Mouse (Mus musculus) stomach, postnatal 0 days (tissue): ENCODE data around the gene Farp2. TPM values are rescaled to one million over a fixed set of nuclear protein-coding genes. Genes with fewer than 3 reads are reported as not detected.

Source experiments
- ATAC-seq: fragments of 200-750 bp; cut with Nextera tagmentation; 2 replicates; pipeline ENCODE4 v1.8.0; 2017; ENCODE audit not compliant: low FRiP score, low TSS enrichment
- DNase-seq: peaks from one replicate; pipeline ENCODE4 v3.0.0-alpha.2; 2016; ENCODE audit warnings: low spot score
- H3K27ac ChIP-seq: fragments of 300-500 bp; sonication (generic); replicated peaks from 2 replicates; pipeline ENCODE4 v1.5.1; 2014; ENCODE audit warnings: mild to moderate bottlenecking, control low read depth
- H3K27me3 ChIP-seq: fragments of 300-500 bp; sonication (generic); 2 replicates; pipeline ENCODE4 v1.6.1; 2014; ENCODE audit warnings: low read length; ENCODE audit not compliant: control insufficient read depth, insufficient read depth
- H3K36me3 ChIP-seq: fragments of 300-500 bp; sonication (generic); 2 replicates; pipeline ENCODE4 v1.6.1; 2014; ENCODE audit warnings: low read length, mixed read lengths; ENCODE audit not compliant: control insufficient read depth, insufficient read depth
- H3K4me1 ChIP-seq: fragments of 300-500 bp; sonication (generic); replicated peaks from 2 replicates; pipeline ENCODE4 v1.6.1; 2014; ENCODE audit warnings: antibody characterized with exemption; ENCODE audit not compliant: control insufficient read depth, insufficient read depth
- H3K4me2 ChIP-seq: fragments of 300-500 bp; sonication (generic); replicated peaks from 2 replicates; pipeline ENCODE4 v1.6.1; 2014; ENCODE audit warnings: low read depth, mild to moderate bottlenecking, control low read depth, moderate library complexity
- H3K4me3 ChIP-seq: fragments of 300-500 bp; sonication (generic); 2 replicates; pipeline ENCODE4 v1.5.1; 2014; ENCODE audit warnings: low read depth, low read length, control low read depth
- H3K9ac ChIP-seq: fragments of 300-500 bp; sonication (generic); 2 replicates; pipeline ENCODE4 v1.6.1; 2014; ENCODE audit warnings: mild to moderate bottlenecking, low read length, control low read depth, mixed read lengths
- H3K9me3 ChIP-seq: fragments of 300-500 bp; sonication (generic); 2 replicates; pipeline ENCODE4 v1.6.1; 2016; ENCODE audit warnings: low read length; ENCODE audit not compliant: control insufficient read depth
- CTCF ChIP-seq: IDR thresholded peaks from 2 replicates; pipeline ENCODE4 v1.5.1; 2016; ENCODE audit warnings: antibody characterized with exemption, low read depth, mild to moderate bottlenecking, moderate library complexity
- EP300 ChIP-seq: optimal IDR thresholded peaks from 2 replicates; pipeline ENCODE3; 2016; ENCODE audit warnings: antibody characterized with exemption
- WGBS: fragments of 180-500 bp; shearing (Covaris S2); extraction: QIAGEN DNeasy Blood & Tissue Kit; methylation state at CpG from one replicate; pipeline ENCODE4 v1.1.7; 2014; 5-methylcytosine and 5-hydroxymethylcytosine counted together
- polyA plus RNA-seq: library from polyadenylated mRNA; unstranded; fragments of >200 nt; fragmentation: Nextera tagmentation; extraction: Ambion mirVana; gene quantifications from 2 replicates; pipeline ENCODE4 v1.2.1, GENCODE M21; 2015

Gene Farp2
- 2.9 and 3.0 TPM in 2 replicates for polyA plus RNA-seq

DNA sequence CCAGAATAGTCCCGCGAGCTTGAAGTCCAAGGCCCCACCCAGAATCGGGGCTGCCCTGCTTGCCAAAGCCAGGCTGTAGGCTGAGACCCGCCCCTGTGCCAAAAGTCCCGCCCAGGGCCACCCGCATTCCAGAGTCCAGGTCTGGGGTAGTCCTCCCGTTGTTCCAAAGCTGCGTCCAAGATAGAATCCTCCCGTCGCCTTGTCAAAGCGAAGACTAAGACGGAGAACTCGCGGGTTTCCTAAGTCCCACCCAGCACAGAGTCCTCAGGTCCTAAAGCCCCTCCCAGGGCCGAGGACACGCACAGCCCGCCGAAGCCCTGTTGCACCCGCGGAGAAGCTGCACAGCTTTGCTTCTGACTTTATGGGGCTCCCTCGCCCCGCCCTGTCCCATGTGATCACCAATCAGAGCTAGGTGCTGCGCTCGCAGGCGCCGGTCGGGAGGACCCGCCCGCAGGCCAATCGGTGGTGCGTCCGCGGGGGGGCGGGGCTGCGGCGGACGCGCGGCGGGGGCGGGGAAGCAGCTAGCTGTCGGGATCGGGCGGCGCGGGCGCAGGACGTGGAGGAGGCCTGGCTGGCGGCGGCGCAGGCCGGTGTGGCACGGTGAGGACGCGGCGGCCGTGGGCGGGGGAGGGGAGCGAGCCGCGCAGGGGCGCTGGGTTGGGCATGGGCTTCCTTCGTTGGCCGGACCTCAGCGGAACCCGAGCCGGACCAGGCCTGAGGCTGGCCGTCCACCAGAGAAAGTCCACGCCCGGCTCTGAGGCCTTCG lies at the start of gene Farp2:
Farp2 (plus strand) TSS at position 495 of the 766 bp plus-strand sequence.
- Histone ChIP-seq H3K27me3 (no peaks in the 10 kb centered on the region), H3K9me3 (no peaks in the 10 kb centered on the region), H3K36me3 (no peaks in the 10 kb centered on the region; the same call in none of the 2 replicates), H3K4me2 (peak within 1 kb of the TSS; percentile 81), H3K9ac (peak within 1 kb of the TSS; percentile 80), H3K4me1 (peaks cover 3% of the 10 kb centered on the region; the same call in 1 of the 2 replicates), H3K4me3 (peak within 1 kb of the TSS; percentile 70), H3K27ac (peak within 1 kb of the TSS; percentile 86)
- DNase-seq (peak; percentile 98), ATAC-seq (peak; percentile 99)
- TF ChIP-seq CTCF (peak; percentile 10; the same call in 1 of the 2 replicates), EP300 (no peak)
- WGBS = under 1% methylated on average over 60 of the region's 71 CpGs

DNA sequence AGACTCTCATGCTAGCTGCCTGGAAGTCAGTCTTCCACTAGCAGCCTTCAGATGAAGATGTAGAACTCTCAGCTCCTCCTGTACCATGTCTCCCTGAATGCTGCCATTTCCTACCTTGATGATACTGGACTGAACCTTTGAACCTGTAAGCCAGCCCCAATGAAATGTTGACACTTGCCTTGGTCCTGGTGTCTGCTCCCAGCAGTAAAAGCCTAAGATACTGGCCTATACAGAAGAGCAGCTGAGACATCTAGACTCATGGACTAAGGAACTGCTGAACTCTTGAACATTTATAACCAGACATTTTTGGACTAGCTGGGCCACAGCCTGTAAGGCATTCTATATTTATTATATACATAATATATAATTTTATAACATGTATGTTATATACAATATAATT lies 46.8 kb upstream of the Farp2 start:
- H3K27ac ChIP-seq = no peak overlapping the region
- no peaks in the 10 kb centered on the region for H3K27me3 ChIP-seq
- no peaks in the 10 kb centered on the region for H3K4me1 ChIP-seq
- H3K4me2 ChIP-seq = no peak overlapping the region
- no peak overlapping the region for H3K4me3 ChIP-seq
- no peak for ATAC-seq
- H3K9ac ChIP-seq = no peak overlapping the region
- no peaks in the 10 kb centered on the region for H3K36me3 ChIP-seq
- H3K9me3 ChIP-seq = no peaks in the 10 kb centered on the region
- DNase-seq = no peak
- TF ChIP-seq EP300 = no peak
- TF ChIP-seq CTCF = no peak

DNA sequence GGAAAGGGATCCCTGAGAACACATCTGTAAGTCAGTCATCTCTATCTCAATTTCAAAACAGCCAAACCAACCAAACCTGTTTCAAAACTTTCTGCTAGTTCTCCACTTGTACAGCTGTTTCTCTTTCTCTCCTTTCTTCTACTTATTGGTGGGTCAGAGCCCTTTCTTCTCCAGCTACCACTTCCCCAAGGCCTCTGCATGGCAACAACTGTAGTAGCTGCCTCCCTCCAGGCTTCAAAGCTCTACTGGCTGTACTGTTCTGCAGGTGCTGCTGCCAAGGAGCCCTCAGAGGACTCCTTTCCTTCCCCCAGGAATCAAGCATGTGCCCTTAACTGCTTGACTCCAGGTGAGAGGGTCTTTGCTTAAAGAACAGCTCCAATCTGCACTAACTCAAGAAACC lies 46.1 kb upstream of the Farp2 start:
- no peaks in the 10 kb centered on the region for H3K36me3 ChIP-seq
- no peaks in the 10 kb centered on the region for H3K27me3 ChIP-seq
- TF ChIP-seq EP300 (no peak), CTCF (no peak)
- no peak overlapping the region for H3K27ac ChIP-seq
- no peaks in the 10 kb centered on the region for H3K9me3 ChIP-seq
- H3K4me2 ChIP-seq = no peak overlapping the region
- no peak for DNase-seq
- no peak overlapping the region for H3K4me3 ChIP-seq
- ATAC-seq = no peak
- no peak overlapping the region for H3K9ac ChIP-seq
- H3K4me1 ChIP-seq = no peaks in the 10 kb centered on the region

DNA sequence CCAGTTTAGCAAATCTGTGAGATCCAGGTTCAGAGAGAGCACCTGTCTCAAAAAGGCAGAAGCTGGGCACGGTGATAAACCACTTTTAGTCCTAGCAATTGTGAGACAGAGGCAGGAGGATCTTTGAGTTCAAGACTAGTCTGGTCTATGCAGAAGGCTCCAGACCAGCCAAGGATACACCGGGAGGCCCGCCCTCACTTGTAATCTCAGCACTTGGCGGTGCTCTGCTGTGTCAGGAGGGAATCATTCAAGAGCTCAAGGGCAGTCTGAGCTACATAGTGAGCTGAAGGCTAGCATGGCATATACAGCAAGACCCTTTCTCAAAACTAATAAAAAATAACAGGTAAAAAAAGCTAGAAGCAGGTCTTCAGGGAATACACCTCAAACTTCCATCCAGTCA lies 43.3 kb upstream of the Farp2 start:
- DNase-seq (no peak), ATAC-seq (no peak)
- Histone ChIP-seq H3K27ac (no peak overlapping the region), H3K9ac (no peak overlapping the region), H3K27me3 (no peaks in the 10 kb centered on the region), H3K36me3 (no peaks in the 10 kb centered on the region), H3K9me3 (no peaks in the 10 kb centered on the region), H3K4me2 (no peak overlapping the region), H3K4me1 (no peaks in the 10 kb centered on the region), H3K4me3 (no peak overlapping the region)
- no peak for TF ChIP-seq EP300
- TF ChIP-seq CTCF = no peak
- 81% methylated on average over 4 of the region's 4 CpGs for WGBS

DNA sequence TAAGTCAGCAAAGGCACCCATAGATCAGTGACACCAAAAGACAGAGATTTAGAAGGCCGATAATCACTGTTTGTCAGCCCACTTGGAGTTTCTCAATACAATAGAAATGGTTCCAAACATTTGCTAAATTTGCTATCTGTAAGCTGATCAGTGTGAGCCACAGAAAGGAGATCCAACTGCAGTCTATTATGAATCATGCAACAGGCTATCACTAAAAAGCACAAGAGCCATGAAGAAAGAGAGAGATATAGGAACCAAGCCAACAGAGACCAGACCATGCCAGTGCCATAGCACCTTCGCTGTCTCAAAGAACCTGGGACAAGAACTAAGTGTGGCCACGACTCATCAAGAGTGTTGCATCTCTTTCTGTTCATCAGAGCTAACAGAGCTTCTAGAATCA lies 36.2 kb upstream of the Farp2 start:
- DNase-seq (no peak), ATAC-seq (no peak)
- no peak overlapping the region for H3K27ac ChIP-seq
- no peak overlapping the region for H3K9ac ChIP-seq
- no peak overlapping the region for H3K4me3 ChIP-seq
- no peaks in the 10 kb centered on the region for H3K27me3 ChIP-seq
- H3K4me1 ChIP-seq = no peaks in the 10 kb centered on the region; the same call in 1 of the 2 replicates
- WGBS = 88% methylated on average over 3 of the region's 3 CpGs
- TF ChIP-seq EP300 (no peak), CTCF (no peak)
- no peaks in the 10 kb centered on the region for H3K36me3 ChIP-seq
- no peaks in the 10 kb centered on the region for H3K9me3 ChIP-seq
- H3K4me2 ChIP-seq = no peak overlapping the region

DNA sequence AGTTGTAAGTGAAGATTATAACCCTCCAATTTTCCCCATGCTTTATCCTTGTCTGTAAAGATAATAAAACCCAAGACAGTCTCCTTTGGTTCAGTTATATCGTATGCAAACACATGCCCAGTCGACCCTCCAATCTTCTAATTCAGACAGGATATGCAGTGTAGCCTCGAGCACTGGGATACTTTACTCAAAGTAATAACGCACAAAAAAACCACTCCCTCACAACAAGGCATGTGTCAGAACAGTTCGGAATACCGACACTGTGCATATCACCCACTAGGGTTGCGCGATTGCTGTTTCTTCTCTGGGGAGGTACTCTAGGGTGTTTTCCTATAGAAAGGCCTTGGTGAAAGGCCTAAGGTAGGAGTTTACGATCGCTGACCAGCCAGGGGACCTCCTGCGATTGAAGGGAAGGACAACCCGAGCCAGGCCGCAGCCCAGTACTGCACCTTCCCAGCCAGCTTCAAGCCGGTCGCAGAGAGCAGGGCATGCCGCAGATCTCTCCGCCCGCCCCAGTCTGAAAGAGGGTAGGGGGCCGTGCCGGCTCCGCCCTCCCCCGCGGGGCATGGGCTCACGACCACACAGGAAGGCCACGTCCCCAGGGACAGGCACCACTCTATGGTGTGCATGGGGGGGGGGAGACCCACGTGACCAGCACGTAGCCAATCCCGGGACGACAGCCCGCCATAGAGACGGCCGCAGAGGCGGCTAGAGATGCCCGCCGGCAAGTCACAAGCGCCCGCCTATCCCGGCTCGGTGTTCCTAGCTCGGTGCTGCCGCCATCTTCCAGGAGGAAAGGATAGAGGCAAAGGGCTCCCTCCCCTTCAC lies 33.9 kb upstream of the Farp2 start:
- under 1% methylated on average over 41 of the region's 41 CpGs for WGBS
- ATAC-seq (peak; percentile 97), DNase-seq (peak; percentile 99)
- Histone ChIP-seq H3K4me2 (peak overlapping the region; percentile 61), H3K27me3 (no peaks in the 10 kb centered on the region), H3K9ac (peak overlapping the region; percentile 84), H3K4me1 (no peaks in the 10 kb centered on the region; the same call in 1 of the 2 replicates), H3K9me3 (no peaks in the 10 kb centered on the region), H3K4me3 (peak overlapping the region; percentile 80), H3K36me3 (no peaks in the 10 kb centered on the region), H3K27ac (peak overlapping the region; percentile 98)
- TF ChIP-seq EP300 (no peak), CTCF (peak; percentile 63)
